Mouse (Mus musculus) C2C12 (cell line): ENCODE data around the gene Slit1.

ENCODE experiments used
- CTCF ChIP-seq: IDR thresholded peaks from one replicate; pipeline ENCODE4 v1.5.1; 2011; ENCODE audit not compliant: control insufficient read depth, insufficient read depth, insufficient read length
- USF1 ChIP-seq: IDR thresholded peaks from one replicate; pipeline ENCODE4 v1.6.1; 2011; ENCODE audit warnings: low read depth, mild to moderate bottlenecking, control low read depth, moderate library complexity

GRCm38 (mm10) chr19:41725491-41725890 lies 18.0 kb downstream of the Slit1 start:
- TF ChIP-seq CTCF (no peak), USF1 (no peak)
